Mouse (Mus musculus) embryo, embryonic 11 days (tissue): ENCODE results near the gene Il20ra.

Source experiments
- DNase-seq: peaks from one replicate; pipeline ENCODE4 v3.0.0-alpha.2; 2015

The Il20ra gene

GRCm38 (mm10) chr10:19779092-19779491, 66.7 kb downstream of the Il20ra start:
- no peak for DNase-seq

GRCm38 (mm10) chr10:19781365-19781764, 69.0 kb downstream of the Il20ra start:
- no peak for DNase-seq

GRCm38 (mm10) chr10:19794996-19795395, 82.6 kb downstream of the Il20ra start:
- no peak for DNase-seq

GRCm38 (mm10) chr10:19802958-19803357, 90.6 kb downstream of the Il20ra start:
- no peak for DNase-seq

GRCm38 (mm10) chr10:19804763-19805162, 92.4 kb downstream of the Il20ra start:
- no peak for DNase-seq
